Mouse (Mus musculus) lung, adult 2 months (tissue): ENCODE measurements at regions not wholly inside any gene's neighbourhood (a gene's known extent, or its start where the extent isn't known, plus 50 kb on each side); places are given as distances from the start of the nearest gene placed in this dataset.

ENCODE experiments used
- CTCF ChIP-seq: fragments of 200-500 bp; IDR thresholded peaks from 2 replicates; pipeline ENCODE4 v1.5.1; 2011; ENCODE audit warnings: mild to moderate bottlenecking, low read length, control low read depth; ENCODE audit not compliant: insufficient read depth
- POLR2A ChIP-seq: fragments of 200-500 bp; IDR thresholded peaks from 2 replicates; pipeline ENCODE4 v1.6.1; 2011; ENCODE audit warnings: low read depth, mild to moderate bottlenecking, control low read depth, low read length, borderline replicate concordance; ENCODE audit errors: extremely low read depth

GRCm38 (mm10) chr2:9639262-9639661 is 241.8 kb upstream of the 4930412O13Rik start:
- TF ChIP-seq POLR2A (no peak), CTCF (no peak)
